Mouse (Mus musculus): ENCODE measurements at regions not wholly inside any gene's neighbourhood (a gene's known extent, or its start where the extent isn't known, plus 50 kb on each side); places are given as distances from the start of the nearest gene placed in this dataset.

GRCm38 (mm10) chr1:128766193-128766893 is 174.2 kb upstream of the Cxcr4 start:
- no peak overlapping the region for H3K9ac ChIP-seq
- no peak overlapping the region for H3K27ac ChIP-seq
- DNase-seq (ENCODE audit: low spot score) (no peak), ATAC-seq (ENCODE audit: low FRiP score) (no peak)
- H3K9me3 ChIP-seq (ENCODE audit: control insufficient read depth, low read length) = no peaks in the 10 kb centered on the region
- WGBS = 51% methylated on average over 7 of the region's 7 CpGs
- no peaks in the 10 kb centered on the region for H3K4me1 ChIP-seq (replicated peaks; ENCODE audit: control insufficient read depth, insufficient read depth, low read length)
- no peaks in the 10 kb centered on the region for H3K27me3 ChIP-seq (ENCODE audit: control insufficient read depth, insufficient read depth, low read length)
- no peak overlapping the region for H3K4me3 ChIP-seq (replicated peaks; ENCODE audit: low read length)
- no peaks in the 10 kb centered on the region for H3K36me3 ChIP-seq (replicated peaks; ENCODE audit: control insufficient read depth, insufficient read depth)
- H3K4me2 ChIP-seq (replicated peaks) = no peak overlapping the region

DNA sequence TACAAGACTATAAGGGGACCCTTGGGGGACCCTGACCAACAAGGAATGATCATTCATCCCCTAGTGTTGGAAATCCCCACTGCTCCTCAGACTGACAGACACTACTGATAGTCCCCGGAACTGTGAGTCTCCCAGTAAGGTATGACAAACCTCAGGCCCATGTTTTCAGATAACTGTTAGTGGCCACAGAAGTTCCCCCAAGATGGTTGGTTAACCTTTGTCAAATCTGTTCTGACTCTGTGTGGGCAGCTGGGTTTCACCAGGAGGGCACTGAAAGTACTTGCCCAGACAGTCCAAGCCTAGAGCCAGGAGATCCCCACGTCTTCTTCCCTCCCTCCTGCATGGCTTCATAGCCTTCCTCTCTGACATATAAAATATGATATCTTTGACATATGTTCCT is 173.5 kb upstream of the Cxcr4 start:
- WGBS = 84% methylated on average over 2 of the region's 2 CpGs
- no peak overlapping the region for H3K4me3 ChIP-seq (replicated peaks; ENCODE audit: low read length)
- H3K27ac ChIP-seq = no peak overlapping the region
- DNase-seq (ENCODE audit: low spot score) (no peak), ATAC-seq (ENCODE audit: low FRiP score) (no peak)
- no peaks in the 10 kb centered on the region for H3K36me3 ChIP-seq (replicated peaks; ENCODE audit: control insufficient read depth, insufficient read depth)
- H3K4me2 ChIP-seq (replicated peaks) = no peak overlapping the region
- no peaks in the 10 kb centered on the region for H3K4me1 ChIP-seq (replicated peaks; ENCODE audit: control insufficient read depth, insufficient read depth, low read length)
- no peaks in the 10 kb centered on the region for H3K27me3 ChIP-seq (ENCODE audit: control insufficient read depth, insufficient read depth, low read length)
- no peak overlapping the region for H3K9ac ChIP-seq
- H3K9me3 ChIP-seq (ENCODE audit: control insufficient read depth, low read length) = no peaks in the 10 kb centered on the region

DNA sequence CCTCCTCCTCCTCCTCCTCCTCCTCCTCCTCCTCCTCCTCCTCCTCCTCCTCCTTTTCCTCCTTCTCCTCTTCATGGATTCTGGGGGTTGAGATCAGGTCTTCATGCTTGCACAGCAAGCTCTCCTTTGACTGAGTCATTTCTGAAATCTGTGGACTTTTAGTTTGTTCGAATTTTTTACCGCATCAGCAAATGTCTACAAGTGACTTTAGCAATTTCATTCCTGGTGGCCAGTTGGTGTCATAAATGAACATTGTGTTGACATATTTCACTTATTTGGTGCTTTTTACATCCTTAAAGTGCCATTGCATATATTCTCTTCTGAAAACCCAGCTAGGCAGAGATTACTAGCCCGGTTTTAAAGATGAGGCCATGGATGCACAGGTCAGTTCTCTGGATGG is 173.0 kb upstream of the Cxcr4 start:
- Histone ChIP-seq H3K27ac (no peak overlapping the region), H3K9me3 (ENCODE audit: control insufficient read depth, low read length) (no peaks in the 10 kb centered on the region), H3K4me1 (replicated peaks; ENCODE audit: control insufficient read depth, insufficient read depth, low read length) (no peaks in the 10 kb centered on the region), H3K4me3 (replicated peaks; ENCODE audit: low read length) (no peak overlapping the region), H3K27me3 (ENCODE audit: control insufficient read depth, insufficient read depth, low read length) (no peaks in the 10 kb centered on the region), H3K9ac (no peak overlapping the region), H3K4me2 (replicated peaks) (no peak overlapping the region), H3K36me3 (replicated peaks; ENCODE audit: control insufficient read depth, insufficient read depth) (no peaks in the 10 kb centered on the region)
- ATAC-seq (ENCODE audit: low FRiP score) (no peak), DNase-seq (ENCODE audit: low spot score) (no peak)
- WGBS = 95% methylated on average over 3 of the region's 3 CpGs

- Histone ChIP-seq H3K9me3 (ENCODE audit: control insufficient read depth, low read length) (no peaks in the 10 kb centered on the region), H3K27ac (no peak overlapping the region), H3K4me1 (replicated peaks; ENCODE audit: control insufficient read depth, insufficient read depth, low read length) (no peaks in the 10 kb centered on the region), H3K27me3 (ENCODE audit: control insufficient read depth, insufficient read depth, low read length) (no peaks in the 10 kb centered on the region), H3K36me3 (replicated peaks; ENCODE audit: control insufficient read depth, insufficient read depth) (no peaks in the 10 kb centered on the region), H3K4me3 (replicated peaks; ENCODE audit: low read length) (no peak overlapping the region), H3K9ac (no peak overlapping the region), H3K4me2 (replicated peaks) (no peak overlapping the region)
- DNase-seq (ENCODE audit: low spot score) (no peak), ATAC-seq (ENCODE audit: low FRiP score) (no peak)
- 63% methylated on average over 4 of the region's 4 CpGs for WGBS
Observed at GRCm38 (mm10) chr1:128762854-128763253, 170.8 kb upstream of the Cxcr4 start.

DNA sequence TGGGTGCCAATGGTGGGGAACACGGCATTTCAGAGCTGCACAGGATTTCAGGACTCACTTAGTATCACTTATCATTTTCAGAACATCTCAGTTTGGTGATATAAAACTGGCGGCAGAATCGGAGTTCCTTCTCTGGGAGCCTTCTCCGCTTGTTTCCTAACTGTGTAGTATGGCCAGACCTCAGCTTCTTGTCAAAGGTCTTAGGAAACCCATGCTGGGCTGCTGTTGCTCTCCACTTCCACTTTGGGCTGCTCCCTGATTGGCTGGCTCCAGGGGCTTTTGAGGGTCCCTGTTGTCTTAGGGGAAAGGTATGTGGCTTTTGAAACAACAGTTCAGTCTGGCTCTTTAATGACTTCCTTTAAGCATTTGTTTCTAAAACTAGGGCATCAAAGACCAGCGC is 170.0 kb upstream of the Cxcr4 start:
- WGBS = 78% methylated on average over 5 of the region's 5 CpGs
- Histone ChIP-seq H3K4me2 (replicated peaks) (no peak overlapping the region), H3K27ac (no peak overlapping the region), H3K4me1 (replicated peaks; ENCODE audit: control insufficient read depth, insufficient read depth, low read length) (no peaks in the 10 kb centered on the region), H3K4me3 (replicated peaks; ENCODE audit: low read length) (no peak overlapping the region), H3K27me3 (ENCODE audit: control insufficient read depth, insufficient read depth, low read length) (no peaks in the 10 kb centered on the region), H3K36me3 (replicated peaks; ENCODE audit: control insufficient read depth, insufficient read depth) (no peaks in the 10 kb centered on the region), H3K9ac (no peak overlapping the region), H3K9me3 (ENCODE audit: control insufficient read depth, low read length) (no peaks in the 10 kb centered on the region)
- ATAC-seq (ENCODE audit: low FRiP score) = no peak
- no peak for DNase-seq (ENCODE audit: low spot score)

DNA sequence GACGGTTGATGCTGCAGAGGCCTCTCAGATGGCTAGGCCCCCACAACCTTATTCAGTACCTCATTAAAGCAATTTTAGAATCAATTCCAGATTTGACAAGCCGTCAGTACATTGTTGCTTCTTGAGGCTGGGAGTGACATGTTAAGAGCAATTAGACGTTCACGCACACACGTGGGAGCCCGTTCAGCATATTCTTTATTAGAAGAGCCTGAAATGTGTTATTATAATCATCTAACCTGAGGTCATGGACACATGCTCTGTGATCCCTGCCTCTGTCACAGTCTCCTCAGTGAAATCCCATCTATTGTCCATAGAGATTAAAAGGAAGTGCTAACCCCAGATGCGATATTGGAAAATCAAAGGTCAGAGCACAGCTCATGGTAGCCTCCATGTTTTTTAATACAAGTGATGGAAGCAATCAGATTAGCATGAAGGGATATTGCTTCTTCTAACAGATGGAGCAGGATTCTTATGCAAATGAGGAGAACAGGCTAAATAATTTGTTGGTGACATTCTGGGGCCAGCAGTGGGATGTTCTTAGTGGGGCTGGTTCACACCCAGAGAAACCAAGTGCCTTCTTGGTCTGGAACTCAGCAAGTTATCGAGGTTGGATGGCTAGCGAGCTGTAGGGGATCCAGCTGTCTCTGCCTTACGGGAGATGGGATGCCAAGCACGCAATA is 166.8 kb upstream of the Cxcr4 start:
- no peak overlapping the region for H3K27ac ChIP-seq
- no peak overlapping the region for H3K4me2 ChIP-seq (replicated peaks)
- no peaks in the 10 kb centered on the region for H3K4me1 ChIP-seq (replicated peaks; ENCODE audit: control insufficient read depth, insufficient read depth, low read length)
- ATAC-seq (ENCODE audit: low FRiP score) (no peak; the same call in 1 of the 2 replicates), DNase-seq (ENCODE audit: low spot score) (no peak)
- H3K4me3 ChIP-seq (replicated peaks; ENCODE audit: low read length) = no peak overlapping the region
- H3K27me3 ChIP-seq (ENCODE audit: control insufficient read depth, insufficient read depth, low read length) = no peaks in the 10 kb centered on the region
- H3K9me3 ChIP-seq (ENCODE audit: control insufficient read depth, low read length) = no peaks in the 10 kb centered on the region
- no peak overlapping the region for H3K9ac ChIP-seq
- H3K36me3 ChIP-seq (replicated peaks; ENCODE audit: control insufficient read depth, insufficient read depth) = no peaks in the 10 kb centered on the region
- WGBS = 57% methylated on average over 11 of the region's 11 CpGs

DNA sequence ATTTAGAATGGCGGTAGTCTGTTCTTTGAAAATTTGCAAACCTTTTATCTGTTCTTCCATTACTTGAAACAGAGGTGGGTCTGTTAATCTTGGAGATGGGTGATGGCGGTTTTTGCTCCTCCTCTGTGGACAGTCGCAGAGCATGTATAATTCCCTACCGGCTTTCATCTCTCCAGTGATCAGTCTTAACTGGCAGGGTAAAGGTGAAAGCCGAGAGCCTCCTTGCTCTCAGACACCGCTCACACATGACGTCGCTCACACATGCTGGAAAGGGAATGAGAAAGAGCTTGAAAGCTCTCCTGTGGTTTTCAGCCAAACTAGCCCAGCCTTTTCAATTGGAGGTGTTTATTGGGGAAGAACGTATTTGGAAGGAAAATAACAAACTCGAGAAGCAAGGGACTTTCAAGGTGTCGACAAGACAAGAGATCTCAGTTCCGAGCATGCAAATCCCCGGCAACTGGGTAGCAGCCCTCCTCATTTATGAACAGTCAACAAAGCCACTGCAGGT is 166.3 kb upstream of the Cxcr4 start:
- Histone ChIP-seq H3K9ac (no peak overlapping the region), H3K27me3 (ENCODE audit: control insufficient read depth, insufficient read depth, low read length) (no peaks in the 10 kb centered on the region), H3K4me3 (replicated peaks; ENCODE audit: low read length) (no peak overlapping the region), H3K4me2 (replicated peaks) (no peak overlapping the region), H3K9me3 (ENCODE audit: control insufficient read depth, low read length) (no peaks in the 10 kb centered on the region), H3K36me3 (replicated peaks; ENCODE audit: control insufficient read depth, insufficient read depth) (no peaks in the 10 kb centered on the region), H3K4me1 (replicated peaks; ENCODE audit: control insufficient read depth, insufficient read depth, low read length) (no peaks in the 10 kb centered on the region), H3K27ac (no peak overlapping the region)
- DNase-seq (ENCODE audit: low spot score) (no peak), ATAC-seq (ENCODE audit: low FRiP score) (no peak)
- 65% methylated on average over 13 of the region's 13 CpGs for WGBS

GRCm38 (mm10) chr1:128753427-128754012 is 161.4 kb upstream of the Cxcr4 start:
- no peaks in the 10 kb centered on the region for H3K36me3 ChIP-seq (replicated peaks; ENCODE audit: control insufficient read depth, insufficient read depth)
- no peaks in the 10 kb centered on the region for H3K9me3 ChIP-seq (ENCODE audit: control insufficient read depth, low read length)
- no peaks in the 10 kb centered on the region for H3K27me3 ChIP-seq (ENCODE audit: control insufficient read depth, insufficient read depth, low read length)
- DNase-seq (ENCODE audit: low spot score) = no peak
- no peak for ATAC-seq (ENCODE audit: low FRiP score)
- H3K4me2 ChIP-seq (replicated peaks) = no peak overlapping the region
- H3K4me1 ChIP-seq (replicated peaks; ENCODE audit: control insufficient read depth, insufficient read depth, low read length) = no peaks in the 10 kb centered on the region
- 44% methylated on average over 3 of the region's 3 CpGs for WGBS
- no peak overlapping the region for H3K9ac ChIP-seq
- H3K27ac ChIP-seq = no peak overlapping the region
- H3K4me3 ChIP-seq (replicated peaks; ENCODE audit: low read length) = no peak overlapping the region

DNA sequence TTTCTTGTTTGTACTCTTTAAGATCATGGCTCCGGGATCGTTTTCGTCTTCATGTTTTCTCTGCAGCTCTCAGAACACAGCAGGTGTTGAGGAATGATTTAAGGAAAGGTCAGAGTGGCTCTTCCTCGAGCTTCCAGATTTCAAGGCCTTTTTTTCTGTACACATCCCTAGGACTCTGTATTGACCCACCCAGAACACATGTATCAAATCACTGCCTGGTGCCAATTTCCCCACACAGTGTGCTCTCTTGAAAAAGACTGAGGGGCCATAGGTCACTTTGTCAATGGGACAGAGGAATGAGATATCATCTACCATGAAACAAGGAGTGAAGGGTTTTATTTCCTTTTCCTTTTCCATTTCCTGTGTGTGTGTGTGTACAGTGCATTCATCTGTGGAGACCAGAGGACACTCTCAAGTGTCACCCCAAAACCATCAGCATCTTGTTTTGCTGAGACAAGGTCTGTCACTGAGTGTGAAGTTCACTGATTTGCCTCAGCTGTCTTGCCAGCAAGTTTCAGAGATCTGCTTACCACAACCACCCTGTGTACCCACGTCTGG is 157.4 kb upstream of the Cxcr4 start:
- DNase-seq (ENCODE audit: low spot score) (no peak), ATAC-seq (ENCODE audit: low FRiP score) (no peak)
- no peak overlapping the region for H3K4me2 ChIP-seq (replicated peaks)
- H3K9me3 ChIP-seq (ENCODE audit: control insufficient read depth, low read length) = no peaks in the 10 kb centered on the region
- no peak overlapping the region for H3K9ac ChIP-seq
- 73% methylated on average over 5 of the region's 5 CpGs for WGBS
- no peak overlapping the region for H3K27ac ChIP-seq
- no peaks in the 10 kb centered on the region for H3K4me1 ChIP-seq (replicated peaks; ENCODE audit: control insufficient read depth, insufficient read depth, low read length)
- no peaks in the 10 kb centered on the region for H3K27me3 ChIP-seq (ENCODE audit: control insufficient read depth, insufficient read depth, low read length)
- H3K36me3 ChIP-seq (replicated peaks; ENCODE audit: control insufficient read depth, insufficient read depth) = no peaks in the 10 kb centered on the region
- no peak overlapping the region for H3K4me3 ChIP-seq (replicated peaks; ENCODE audit: low read length)

Measured in hindbrain, embryonic 14.5 days (tissue).